Mouse (Mus musculus) testis, adult 2 months (tissue): ENCODE data around the gene Trappc2l. TPM values are rescaled to one million over a fixed set of nuclear protein-coding genes. Genes with fewer than 3 reads are reported as not detected.

ENCODE experiments used
- H3K27ac ChIP-seq: fragments of 200-500 bp; 2 replicates; pipeline ENCODE4 v1.5.1; 2012; ENCODE audit warnings: low read depth, low read length; ENCODE audit not compliant: control insufficient read depth, insufficient read depth
- H3K27me3 ChIP-seq: fragments of 200-500 bp; 2 replicates; pipeline ENCODE4 v1.6.1; 2012; ENCODE audit warnings: mild to moderate bottlenecking, low read length, moderate library complexity; ENCODE audit not compliant: control insufficient read depth, insufficient read depth
- H3K36me3 ChIP-seq: fragments of 200-500 bp; 2 replicates; pipeline ENCODE4 v1.6.1; 2012; ENCODE audit warnings: mild to moderate bottlenecking, low read length; ENCODE audit not compliant: control insufficient read depth, insufficient read depth
- H3K4me1 ChIP-seq: fragments of 200-500 bp; 2 replicates; pipeline ENCODE4 v1.6.1; 2012; ENCODE audit warnings: low read length; ENCODE audit not compliant: control insufficient read depth, insufficient read depth
- H3K4me3 ChIP-seq: fragments of 200-500 bp; 2 replicates; pipeline ENCODE4 v1.5.1; 2012; ENCODE audit warnings: low read depth, mild to moderate bottlenecking, low read length, moderate library complexity, mixed read lengths; ENCODE audit not compliant: control insufficient read depth
- CTCF ChIP-seq: fragments of 200-500 bp; IDR thresholded peaks from 2 replicates; pipeline ENCODE4 v1.5.1; 2012; ENCODE audit warnings: low read depth, mild to moderate bottlenecking, inconsistent platforms, low read length, moderate library complexity; ENCODE audit not compliant: control insufficient read depth, insufficient read depth, insufficient replicate concordance
- POLR2A ChIP-seq: fragments of 200-500 bp; IDR thresholded peaks from 2 replicates; pipeline ENCODE4 v1.6.1; 2012; ENCODE audit warnings: low read depth, mild to moderate bottlenecking, inconsistent platforms, low read length, moderate library complexity; ENCODE audit not compliant: control insufficient read depth
- polyA plus RNA-seq: library from polyadenylated mRNA; depleted of rRNA; stranded (reverse); fragments of >200 nt; gene quantifications from 2 replicates; pipeline ENCODE4 v1.2.3, GENCODE M21; 2012; rRNA removed

Gene Trappc2l
- 100 and 102 TPM in 2 replicates for polyA plus RNA-seq

- Histone ChIP-seq H3K4me3 (peak within 1 kb of the TSS; percentile 96), H3K4me1 (peaks cover 9% of the 10 kb centered on the region), H3K27ac (peak within 1 kb of the TSS; percentile 67), H3K36me3 (no peaks in the 10 kb centered on the region), H3K27me3 (no peaks in the 10 kb centered on the region)
- TF ChIP-seq CTCF (no peak), POLR2A (peak; percentile 82; the same call in 1 of the 2 replicates)
Observed at GRCm38 (mm10) chr8:122611295-122612133, at the start of gene Trappc2l, which contains the start of gene Galns. Trappc2l (plus strand) TSS chr8:122611640. Galns (minus strand) TSS chr8:122611463.

GRCm38 (mm10) chr8:122564363-122565352 is 46.8 kb upstream of the Trappc2l start:
- TF ChIP-seq POLR2A (no peak; the same call in 1 of the 2 replicates), CTCF (no peak)
- Histone ChIP-seq H3K4me1 (peaks cover 30% of the 10 kb centered on the region), H3K36me3 (no peaks in the 10 kb centered on the region), H3K4me3 (peak overlapping the region; percentile 74), H3K27me3 (no peaks in the 10 kb centered on the region), H3K27ac (peak overlapping the region; percentile 77)

GRCm38 (mm10) chr8:122566766-122567165 is 44.7 kb upstream of the Trappc2l start:
- TF ChIP-seq POLR2A (no peak), CTCF (no peak)
- Histone ChIP-seq H3K4me1 (peaks cover 30% of the 10 kb centered on the region), H3K36me3 (no peaks in the 10 kb centered on the region), H3K27me3 (no peaks in the 10 kb centered on the region), H3K4me3 (no peak overlapping the region), H3K27ac (no peak overlapping the region; the same call in 1 of the 2 replicates)

GRCm38 (mm10) chr8:122567361-122568108 is 43.9 kb upstream of the Trappc2l start, which contains the start of gene Cdt1:
Cdt1 (plus strand) TSS chr8:122568015.
- TF ChIP-seq POLR2A = no peak
- H3K4me1 ChIP-seq = peaks cover 30% of the 10 kb centered on the region
- no peaks in the 10 kb centered on the region for H3K36me3 ChIP-seq
- peak within 1 kb of the TSS; percentile 90 for H3K4me3 ChIP-seq
- H3K27ac ChIP-seq = peak within 1 kb of the TSS; percentile 51
- H3K27me3 ChIP-seq = no peaks in the 10 kb centered on the region

GRCm38 (mm10) chr8:122568109-122568504 is 43.3 kb upstream of the Trappc2l start:
- no peaks in the 10 kb centered on the region for H3K36me3 ChIP-seq
- H3K4me3 ChIP-seq = peak overlapping the region; percentile 90
- H3K27me3 ChIP-seq = no peaks in the 10 kb centered on the region
- H3K4me1 ChIP-seq = peaks cover 30% of the 10 kb centered on the region
- no peak for TF ChIP-seq CTCF
- no peak for TF ChIP-seq POLR2A
- H3K27ac ChIP-seq = peak overlapping the region; percentile 40; the same call in 1 of the 2 replicates

GRCm38 (mm10) chr8:122568881-122569309 is 42.5 kb upstream of the Trappc2l start:
- no peaks in the 10 kb centered on the region for H3K36me3 ChIP-seq
- H3K4me3 ChIP-seq = no peak overlapping the region
- no peaks in the 10 kb centered on the region for H3K27me3 ChIP-seq
- peaks cover 30% of the 10 kb centered on the region for H3K4me1 ChIP-seq
- H3K27ac ChIP-seq = no peak overlapping the region
- TF ChIP-seq CTCF = no peak
- no peak for TF ChIP-seq POLR2A
